Mouse (Mus musculus) monocyte, adult 5-6 weeks (primary cell): ENCODE measurements around the gene Gm609. TPM values are rescaled to one million over a fixed set of nuclear protein-coding genes. Genes with fewer than 3 reads are reported as not detected.

ENCODE experiments used
- ATAC-seq: fragments of 153-309, 156-312 bp; replicated peaks from 2 replicates; pipeline ENCODE4 v1.8.0; 2017; ENCODE audit warnings: mild to moderate bottlenecking; ENCODE audit not compliant: low TSS enrichment, insufficient number of reproducible peaks, severe bottlenecking, poor library complexity, low FRiP score
- total RNA-seq: library from RNA; stranded (forward); fragments of 200-1000, 200-491, 200-594 nt; gene quantifications from 3 replicates; pipeline ENCODE4 v1.2.3, GENCODE M21; 2017

Gene Gm609
- total RNA-seq, 1 experiment from 2014 or later = not detected

DNA sequence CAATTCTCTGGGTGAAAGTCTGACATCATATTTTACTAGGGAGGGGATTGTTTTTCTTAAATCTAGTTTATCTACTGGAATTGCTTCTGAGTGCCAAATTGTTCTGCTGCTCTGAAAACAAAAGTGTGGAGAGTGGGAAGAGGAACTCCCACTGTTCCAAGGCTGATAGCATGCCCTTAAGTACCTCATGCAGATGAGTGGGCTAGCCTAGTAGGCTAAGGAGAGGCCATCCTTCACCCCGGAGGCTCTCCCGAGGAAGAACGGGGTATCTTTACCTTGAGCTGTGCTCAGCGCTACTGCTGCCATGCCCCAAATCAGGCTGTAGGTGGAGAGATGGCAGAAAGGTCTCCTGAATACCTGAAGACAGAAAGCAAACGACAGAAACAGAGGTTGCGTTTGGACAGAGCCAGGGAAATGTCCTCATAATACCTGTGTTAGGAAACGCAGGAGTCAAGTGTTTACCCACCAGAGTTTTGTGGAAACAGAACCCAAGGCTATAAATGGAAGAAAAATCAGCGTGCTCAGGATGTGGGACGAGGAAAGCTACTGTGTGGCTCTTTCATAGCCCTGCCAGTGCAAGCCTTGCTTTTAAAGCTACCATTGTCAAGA, 92.7 kb downstream of the Gm609 start:
- no peak for ATAC-seq

DNA sequence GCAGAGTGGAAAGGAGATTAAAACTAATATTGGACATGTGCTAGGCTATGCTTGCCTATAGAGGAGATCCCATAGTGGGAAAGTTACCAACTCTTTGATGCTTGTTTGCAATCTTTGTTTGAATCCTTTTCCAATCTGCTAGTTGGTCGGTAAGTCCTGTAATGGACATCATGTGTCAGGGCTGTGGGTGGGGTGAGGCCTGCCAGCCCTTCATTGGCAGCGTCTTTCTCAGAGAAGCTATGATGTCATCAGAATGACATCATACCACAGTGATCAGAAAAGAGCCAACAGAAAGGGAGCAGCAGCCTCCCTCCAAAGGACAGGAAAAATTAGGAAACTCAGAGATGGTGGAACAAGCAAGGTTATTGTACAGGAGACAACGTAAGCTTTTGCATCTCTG, 93.4 kb downstream of the Gm609 start:
- no peak for ATAC-seq

DNA sequence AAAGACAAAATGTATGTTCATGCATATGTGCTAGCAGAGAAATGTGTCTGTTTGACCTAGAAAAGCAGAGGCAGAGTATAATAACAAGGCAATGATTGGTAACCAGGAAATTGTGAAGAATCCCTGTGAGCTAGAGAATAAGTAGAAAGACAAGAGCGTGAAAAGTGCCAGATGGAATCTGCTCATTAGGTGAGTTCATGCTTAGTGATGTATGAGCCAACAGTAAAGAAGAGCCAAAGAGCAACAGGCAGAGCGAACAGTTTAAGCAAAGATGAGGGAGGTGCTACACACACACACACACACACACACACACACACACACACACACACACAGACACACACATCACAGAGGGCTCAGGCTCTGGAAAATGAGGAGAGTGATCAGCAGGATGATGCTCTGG, 95.3 kb downstream of the Gm609 start:
- no peak for ATAC-seq

DNA sequence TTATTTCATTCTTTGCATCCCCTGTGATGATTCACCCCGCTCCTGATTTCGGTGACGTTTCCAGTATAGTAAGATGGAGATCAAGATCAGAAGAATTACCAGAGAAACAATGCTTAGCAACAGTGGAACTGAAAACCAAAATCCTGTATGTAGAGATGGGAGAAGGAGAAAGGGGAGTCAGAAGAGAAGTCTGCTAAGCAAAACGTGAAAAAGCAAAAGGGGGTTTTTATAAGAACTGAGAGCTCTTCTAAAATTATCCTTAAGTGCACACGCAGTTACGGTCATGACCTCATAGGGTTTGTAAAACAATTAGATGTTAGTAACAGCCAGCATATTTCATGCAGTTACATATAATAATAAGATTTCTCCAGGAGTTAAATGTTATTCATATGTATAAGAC, 100.5 kb downstream of the Gm609 start:
- no peak for ATAC-seq

DNA sequence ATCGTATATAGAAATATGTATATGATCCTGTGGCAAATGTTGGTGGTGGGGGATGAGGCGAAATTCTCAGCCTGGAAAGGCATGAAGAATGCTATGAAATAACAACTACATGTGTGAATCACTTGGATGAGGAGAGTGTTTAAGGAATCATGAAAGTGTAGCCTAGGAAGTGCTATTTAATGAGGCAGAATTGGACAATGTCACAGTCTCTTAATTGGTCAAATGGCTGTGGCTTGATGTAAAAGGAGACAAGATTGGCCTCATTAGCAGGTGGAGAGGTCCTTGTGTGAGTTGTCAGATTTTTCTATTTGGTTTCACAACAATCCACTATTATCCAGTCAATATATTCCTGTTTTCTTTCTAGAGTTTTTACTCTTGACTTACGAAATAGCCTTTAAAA, 101.1 kb downstream of the Gm609 start:
- no peak for ATAC-seq

DNA sequence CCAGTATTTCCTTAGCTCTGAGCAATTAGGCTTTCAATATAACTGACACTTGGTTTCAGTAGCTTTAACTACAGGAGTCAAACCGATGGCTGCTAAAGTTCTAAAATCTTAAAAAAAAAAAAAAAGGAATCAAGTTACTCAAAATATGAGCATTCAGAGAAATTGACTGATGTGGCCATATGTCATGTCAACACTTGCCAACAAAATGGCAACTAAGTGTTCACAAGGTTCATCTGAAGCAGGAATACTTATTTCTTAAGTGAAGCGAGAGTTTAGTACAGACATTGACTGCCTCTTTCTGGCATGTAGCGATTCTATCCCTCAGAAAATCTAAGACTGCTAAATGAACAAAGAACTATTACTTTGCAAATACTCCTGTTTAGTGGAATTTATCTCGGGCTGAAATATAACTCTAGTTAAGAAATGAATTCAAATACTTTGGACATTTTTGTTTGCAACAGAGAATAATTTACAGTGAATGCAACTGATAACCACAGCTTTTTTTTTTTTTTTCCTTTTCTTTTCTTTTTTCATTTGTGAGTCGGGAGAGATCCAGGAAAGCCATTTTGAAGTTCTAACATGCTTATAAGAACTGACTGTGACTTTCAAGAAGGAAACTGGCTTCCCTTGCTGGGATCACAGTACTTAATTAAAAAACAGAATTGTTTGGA, 102.3 kb downstream of the Gm609 start:
- no peak for ATAC-seq

DNA sequence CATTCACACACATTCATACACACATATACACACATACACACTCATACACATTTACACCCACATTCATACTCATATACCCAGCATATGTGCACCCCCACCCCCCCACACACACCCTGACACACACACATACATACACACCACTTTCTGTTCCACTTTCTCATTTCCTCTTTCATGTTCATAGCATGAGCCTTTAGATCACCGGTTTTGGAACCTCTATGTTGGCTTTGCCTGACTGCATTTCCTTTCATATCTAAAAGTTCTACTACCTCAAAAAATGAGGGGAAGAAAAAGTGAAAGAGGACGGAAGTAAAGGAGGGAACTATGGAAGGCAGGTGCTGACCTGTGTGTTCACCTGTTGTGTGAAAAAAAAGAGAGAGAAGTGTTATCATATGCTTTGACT, 102.9 kb downstream of the Gm609 start:
- peak; percentile 96 for ATAC-seq

DNA sequence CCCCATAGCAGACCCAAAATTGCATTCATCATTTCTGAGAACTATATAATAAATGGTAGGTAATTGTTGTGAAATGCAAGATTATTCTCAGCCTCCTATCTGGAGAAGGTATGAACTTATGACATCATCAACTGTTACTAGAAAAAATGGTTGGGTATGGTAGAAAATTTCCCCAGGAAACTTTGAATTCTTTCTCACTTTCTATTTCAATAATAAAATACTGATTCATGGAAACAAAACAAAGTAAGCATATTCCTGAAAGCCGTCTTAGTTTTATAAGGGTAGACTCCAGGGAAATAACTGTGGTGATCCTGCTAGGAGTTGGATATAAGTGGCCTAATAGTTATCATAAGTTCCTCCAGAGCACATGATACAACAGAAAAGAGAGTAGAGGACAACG, 103.7 kb downstream of the Gm609 start:
- ATAC-seq = no peak

DNA sequence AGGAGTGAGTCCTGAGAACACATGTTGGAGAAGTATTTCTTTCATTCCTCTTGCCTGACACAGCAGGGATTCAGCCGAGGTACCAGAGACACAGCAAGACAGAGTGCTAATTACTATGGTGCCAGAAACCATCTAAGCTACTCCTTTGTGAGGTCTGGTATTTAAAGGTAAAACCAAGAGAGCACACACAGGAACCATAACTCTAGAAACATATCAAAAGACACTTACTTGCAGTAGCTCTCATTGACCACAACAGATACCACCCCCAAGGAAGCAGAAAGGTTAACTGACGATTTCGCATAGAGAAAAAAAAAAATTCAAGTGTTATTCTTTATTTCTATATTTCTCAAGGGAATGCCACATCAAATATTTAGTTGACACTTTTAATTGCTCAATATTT, 111.0 kb downstream of the Gm609 start:
- ATAC-seq = no peak

DNA sequence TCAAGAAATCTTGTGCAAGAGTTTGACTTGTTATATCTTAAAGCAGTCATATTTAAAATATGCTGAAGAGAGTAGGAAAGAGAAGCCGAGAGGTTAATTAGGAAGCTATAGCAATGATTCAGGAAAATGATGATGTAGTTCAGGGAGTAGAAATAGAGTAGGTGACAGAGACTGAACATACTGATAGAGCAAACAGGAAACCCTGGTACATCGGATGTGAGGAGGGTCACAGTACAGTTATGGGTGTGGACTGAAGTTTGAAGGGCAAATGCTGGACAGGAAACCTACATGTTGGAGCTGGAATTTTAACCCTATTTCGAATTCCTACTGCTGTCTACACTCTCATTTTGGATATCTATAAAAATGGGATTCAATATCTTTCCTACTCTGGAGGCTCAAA, 113.8 kb downstream of the Gm609 start:
- no peak for ATAC-seq

DNA sequence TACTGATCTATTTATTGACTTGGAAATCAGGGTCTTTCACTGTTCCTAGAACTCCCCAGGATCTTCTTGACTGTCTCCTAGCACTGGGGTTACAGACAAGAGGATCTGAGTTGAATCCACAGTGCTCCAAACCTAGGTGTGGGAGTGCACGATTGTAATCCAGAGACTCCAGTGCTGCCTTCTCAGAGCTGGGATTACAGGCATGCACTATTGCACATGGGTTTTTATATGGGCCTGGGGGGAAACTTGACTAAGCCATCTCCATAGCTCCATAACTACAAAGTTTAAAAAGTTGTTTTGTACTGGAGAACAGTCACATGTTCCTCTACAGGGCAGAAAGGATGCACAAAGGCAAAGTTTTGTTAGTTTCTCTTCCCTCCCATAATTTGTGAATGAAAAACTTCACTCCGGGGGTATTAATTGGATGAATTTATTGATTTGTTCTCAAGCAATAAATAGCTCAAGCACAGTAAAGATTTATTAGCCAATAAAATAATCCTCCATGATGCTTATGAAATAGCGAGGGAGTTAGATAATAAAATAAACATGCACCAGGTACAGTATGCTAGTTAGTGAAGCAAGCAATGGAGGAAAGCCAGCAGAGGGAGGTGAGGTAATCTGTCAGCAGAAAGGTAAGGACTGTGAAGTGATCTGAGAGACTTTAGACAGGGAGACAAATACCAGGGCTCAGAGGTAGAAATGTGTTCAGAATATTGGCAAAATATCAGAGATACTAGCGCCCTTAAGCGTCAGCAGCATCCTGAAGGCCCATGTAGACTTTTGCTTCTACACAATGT, 114.4 kb downstream of the Gm609 start:
- ATAC-seq = no peak

DNA sequence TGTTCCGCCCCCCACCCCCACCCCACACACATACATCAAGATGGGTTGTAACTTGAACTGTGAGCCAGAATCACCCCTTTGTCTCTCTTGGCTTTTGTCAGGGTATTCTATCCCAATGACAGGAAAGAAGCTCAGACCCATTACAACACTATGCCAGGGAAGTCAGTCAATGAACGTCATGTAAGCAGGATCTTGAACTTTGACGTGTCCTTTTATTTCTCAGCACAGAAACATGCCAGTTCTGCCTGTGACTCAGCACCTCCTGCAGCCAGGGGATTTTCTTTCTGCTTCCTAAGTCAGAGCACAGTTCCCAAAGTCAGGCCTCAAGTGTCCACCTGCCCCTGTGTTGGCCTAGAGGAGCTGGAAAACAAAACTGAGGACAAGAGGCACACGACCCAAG, 115.4 kb downstream of the Gm609 start:
- no peak for ATAC-seq

DNA sequence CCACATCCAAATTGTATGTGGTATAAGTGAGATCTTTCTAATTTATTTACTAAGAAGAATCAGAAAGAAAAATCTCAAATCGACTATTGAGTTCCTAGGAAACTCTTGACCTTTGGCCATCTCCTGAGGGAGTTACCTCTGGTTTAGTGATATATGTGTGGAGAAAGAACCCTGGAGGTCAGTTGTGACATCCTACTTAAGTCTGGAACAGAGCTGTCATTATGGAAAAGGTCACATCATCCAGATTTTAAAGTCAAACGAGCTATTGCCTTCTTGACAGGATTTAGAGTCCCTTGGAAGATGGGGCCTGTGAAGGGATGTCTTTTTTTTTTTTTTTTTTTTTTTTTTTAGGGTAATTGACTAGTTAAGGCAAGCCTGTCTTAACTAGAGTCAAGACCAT, 116.0 kb downstream of the Gm609 start:
- no peak for ATAC-seq

DNA sequence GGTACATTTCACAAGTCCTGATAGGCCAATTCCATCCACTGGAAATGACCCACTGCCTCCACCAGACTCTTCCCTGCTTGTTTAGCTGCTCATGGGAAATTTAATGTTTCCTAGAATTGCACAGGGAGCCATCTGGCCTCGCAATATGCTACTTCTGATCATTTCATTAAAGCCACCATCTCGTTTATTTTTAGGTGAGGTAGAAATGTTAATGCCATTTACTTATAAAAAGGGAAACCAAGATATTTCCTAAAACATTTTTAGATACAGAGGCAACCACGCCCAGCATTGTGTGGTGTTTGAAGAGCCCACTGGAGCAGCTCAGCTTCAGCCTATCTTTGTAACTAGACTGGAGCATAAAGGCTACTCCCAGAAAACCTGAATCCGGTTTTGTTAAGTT, 116.5 kb downstream of the Gm609 start:
- ATAC-seq = no peak

DNA sequence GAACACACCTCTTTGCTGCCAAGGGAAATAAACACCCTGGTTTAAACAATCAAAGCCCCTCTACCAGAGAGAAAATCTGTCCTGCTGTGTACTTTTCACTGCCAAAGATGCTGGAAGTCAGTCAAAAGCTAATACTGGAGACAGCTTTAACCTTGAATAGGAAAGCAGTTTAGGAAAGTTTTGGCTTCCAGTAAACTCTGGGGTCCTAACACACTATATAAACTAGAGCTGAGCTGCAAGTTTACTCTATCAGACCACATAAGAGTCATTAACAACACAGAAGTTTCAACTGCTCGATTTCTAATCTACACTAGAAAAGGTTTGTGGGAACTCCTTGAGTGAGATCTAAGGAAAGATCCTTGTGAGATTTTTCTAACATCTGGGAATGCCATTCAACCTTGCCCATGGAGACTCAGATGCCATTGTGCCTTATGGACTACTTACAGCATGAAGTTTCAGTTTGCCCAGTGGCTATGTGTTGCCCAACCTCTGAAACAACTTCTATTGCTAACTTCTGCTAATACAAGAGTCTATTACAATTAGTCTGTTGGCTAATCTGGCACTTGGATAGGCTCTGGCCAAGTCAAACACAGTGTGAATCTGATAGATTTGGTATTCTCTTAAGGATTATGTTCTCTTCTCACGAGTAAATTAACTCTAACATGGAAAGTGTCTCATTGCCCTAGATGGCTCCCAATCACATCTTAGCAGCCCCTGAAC, 117.1 kb downstream of the Gm609 start:
- peak; percentile 82 for ATAC-seq

DNA sequence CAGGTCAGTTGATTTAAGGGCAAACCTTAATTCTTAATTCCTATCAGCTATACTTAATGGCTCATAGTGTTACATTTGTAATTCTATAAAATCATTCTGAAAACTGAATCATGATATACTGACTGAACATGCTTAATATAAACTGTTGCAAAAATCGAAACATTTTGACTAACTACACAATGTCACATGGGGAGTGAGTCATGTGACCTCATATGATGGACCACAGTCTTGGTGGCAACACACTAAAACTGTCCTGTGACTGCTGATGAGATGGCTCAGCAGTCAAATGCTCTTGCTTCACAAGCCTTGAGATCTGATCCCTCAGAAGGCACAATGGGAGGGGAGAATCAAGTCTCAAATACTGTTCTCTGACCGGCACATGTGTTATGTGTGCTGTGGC, 118.7 kb downstream of the Gm609 start:
- ATAC-seq = no peak

DNA sequence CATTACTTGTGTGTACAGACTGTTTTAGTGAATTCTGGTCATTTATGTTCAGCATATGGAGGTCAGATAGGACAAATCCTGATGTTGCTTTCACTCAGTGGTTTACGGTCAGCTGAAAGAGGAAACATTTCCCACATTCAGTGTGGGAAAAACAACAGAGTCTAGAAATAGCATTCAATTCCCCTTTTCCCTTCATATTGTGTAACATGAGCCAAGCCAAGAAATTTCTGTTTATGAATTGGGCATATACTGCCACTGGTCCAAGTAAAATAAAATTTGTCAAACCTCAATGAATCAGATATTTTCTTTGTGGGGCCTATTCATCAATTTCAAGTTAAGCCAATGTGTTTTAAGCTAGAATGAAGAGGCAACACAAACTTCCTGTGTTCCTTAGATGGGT, 121.7 kb downstream of the Gm609 start:
- no peak for ATAC-seq

DNA sequence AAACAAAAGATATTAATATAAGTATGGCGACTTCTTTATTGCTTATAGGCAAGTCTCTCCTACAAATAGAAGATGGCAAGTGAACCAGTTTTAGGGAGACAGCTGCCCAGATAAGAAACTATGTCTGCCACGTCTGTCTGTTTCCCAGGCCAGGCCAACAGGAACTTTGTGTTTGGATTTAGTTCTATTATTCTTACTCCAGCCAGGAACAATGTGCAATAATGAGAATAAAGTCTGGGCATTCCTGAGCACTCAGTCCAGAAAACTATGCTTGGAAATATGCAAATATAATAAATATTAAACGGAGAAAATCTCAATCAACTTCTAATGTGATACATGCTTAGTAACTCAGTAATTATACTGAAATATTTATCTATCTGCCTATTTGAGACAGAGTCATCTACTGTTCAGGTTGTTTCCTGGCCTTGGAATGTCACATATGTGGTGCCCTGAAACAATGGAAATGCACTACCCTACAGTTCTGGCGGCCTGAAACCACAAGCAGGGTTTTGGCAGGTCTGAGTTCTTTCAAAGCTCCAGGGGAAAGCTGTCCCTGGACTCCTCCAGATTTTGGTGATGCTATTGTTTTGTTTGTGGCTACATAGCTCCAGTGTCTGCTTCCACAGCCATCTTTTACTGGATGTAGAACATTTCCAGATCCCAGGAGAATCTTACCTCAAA, 123.3 kb downstream of the Gm609 start:
- no peak for ATAC-seq

DNA sequence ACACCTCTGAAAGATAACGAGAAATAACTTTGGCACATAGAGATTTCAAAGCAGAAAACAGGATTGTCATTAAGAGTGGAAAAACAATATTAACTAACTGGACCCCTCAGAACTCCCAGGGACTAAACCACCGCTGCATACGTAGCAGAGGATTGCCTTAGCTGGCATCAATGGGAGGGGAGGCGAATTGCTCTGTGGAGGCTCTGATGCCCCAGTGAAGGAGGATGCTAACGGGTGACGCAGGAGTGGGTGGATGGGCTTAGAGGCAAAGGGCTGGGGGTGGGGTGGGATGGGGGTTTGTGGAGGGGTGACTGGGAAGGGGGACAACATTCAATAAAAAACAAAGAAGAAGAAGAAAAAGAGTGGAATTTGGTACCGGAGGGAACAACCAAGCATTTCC, 126.7 kb downstream of the Gm609 start:
- no peak for ATAC-seq
